Mouse (Mus musculus): Measurements from ENCODE around the gene Cpn2. TPM values are rescaled to one million over a fixed set of nuclear protein-coding genes. Genes with fewer than 3 reads are reported as not detected.

The Cpn2 gene
- polyA plus RNA-seq (2012; rRNA removed), result 0.42 and 0.52 TPM in 2 replicates

- TF ChIP-seq CTCF (conservative IDR thresholded peaks at IDR 0.05; ENCODE audit: insufficient read depth, insufficient read length, low read depth, low read length) (no peak), POLR2A (IDR thresholded peaks at IDR 0.05; ENCODE audit: low read depth, low read length) (no peak)
- H3K27ac ChIP-seq (ENCODE audit: insufficient read depth, low read depth, low read length), result no peak within 1 kb of the TSS
- H3K36me3 ChIP-seq (ENCODE audit: control insufficient read depth, insufficient read depth, low read length), result no peaks in the 10 kb centered on the region
- no peaks in the 10 kb centered on the region for H3K4me1 ChIP-seq (ENCODE audit: control insufficient read depth, insufficient read depth, low read length)
- no peak within 1 kb of the TSS for H3K4me3 ChIP-seq (ENCODE audit: insufficient read depth, low read depth, low read length)
- no peaks in the 10 kb centered on the region for H3K27me3 ChIP-seq (replicated peaks; ENCODE audit: control insufficient read depth, insufficient read depth, low read length)
- 67% methylated on average over 5 of the region's 5 CpGs for WGBS
- no peak for DNase-seq
These were observed at the start of gene Cpn2 for GRCm38 (mm10) chr16:30267359-30267758. Gene Cpn2, minus strand, starts transcription at chr16:30267499.

DNA sequence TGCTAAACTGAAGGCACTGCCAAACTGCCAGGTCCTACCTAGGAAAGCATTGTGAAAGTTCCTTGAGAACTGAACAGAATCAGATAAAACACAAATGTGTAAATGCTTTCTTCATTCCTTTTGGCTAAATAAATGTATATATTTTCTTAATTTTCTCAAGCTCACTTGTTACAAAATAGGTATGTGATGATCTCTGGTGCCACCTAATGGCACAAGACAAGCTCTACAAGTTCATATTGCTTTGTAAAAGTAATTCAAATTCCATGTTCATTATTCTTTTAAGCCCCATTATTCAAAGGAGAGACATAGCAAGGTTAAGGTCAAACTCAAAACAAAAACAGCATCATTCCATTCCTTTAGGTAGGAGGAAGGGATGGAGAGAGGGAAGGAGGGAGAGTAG lies 46.9 kb upstream of the Cpn2 start:
- Histone ChIP-seq H3K4me3 (ENCODE audit: insufficient read depth, low read depth, low read length) (no peak overlapping the region), H3K27ac (ENCODE audit: insufficient read depth, low read depth, low read length) (no peak overlapping the region), H3K4me1 (ENCODE audit: control insufficient read depth, insufficient read depth, low read length) (peaks cover 3% of the 10 kb centered on the region; the same call in 1 of the 2 replicates), H3K36me3 (ENCODE audit: control insufficient read depth, insufficient read depth, low read length) (peaks cover 5% of the 10 kb centered on the region; the same call in 1 of the 2 replicates), H3K27me3 (replicated peaks; ENCODE audit: control insufficient read depth, insufficient read depth, low read length) (no peaks in the 10 kb centered on the region)
- TF ChIP-seq POLR2A (IDR thresholded peaks at IDR 0.05; ENCODE audit: low read depth, low read length) (no peak), CTCF (conservative IDR thresholded peaks at IDR 0.05; ENCODE audit: insufficient read depth, insufficient read length, low read depth, low read length) (no peak)
- peak; percentile 13 for DNase-seq

- Histone ChIP-seq H3K27ac (ENCODE audit: insufficient read depth, low read depth, low read length) (no peak within 1 kb of the TSS), H3K4me3 (ENCODE audit: insufficient read depth, low read depth, low read length) (no peak within 1 kb of the TSS; the same call in 1 of the 2 replicates), H3K36me3 (ENCODE audit: control insufficient read depth, insufficient read depth, low read length) (peaks cover 4% of the 10 kb centered on the region; the same call in 1 of the 2 replicates), H3K4me1 (ENCODE audit: control insufficient read depth, insufficient read depth, low read length) (peaks cover 3% of the 10 kb centered on the region; the same call in 1 of the 2 replicates), H3K27me3 (replicated peaks; ENCODE audit: control insufficient read depth, insufficient read depth, low read length) (no peaks in the 10 kb centered on the region)
- TF ChIP-seq POLR2A (IDR thresholded peaks at IDR 0.05; ENCODE audit: low read depth, low read length), result no peak
- no peak for TF ChIP-seq CTCF (conservative IDR thresholded peaks at IDR 0.05; ENCODE audit: insufficient read depth, insufficient read length, low read depth, low read length)
- no peak for DNase-seq
These were observed 43.3 kb upstream of the Cpn2 start, which contains the start of gene Gp5 for GRCm38 (mm10) chr16:30310647-30311046. Gene Gp5, minus strand, starts transcription at chr16:30310779.

- 68% methylated on average over 8 of the region's 8 CpGs for WGBS
- Histone ChIP-seq H3K4me1 (ENCODE audit: control insufficient read depth, insufficient read depth, low read length) (peaks cover 3% of the 10 kb centered on the region; the same call in 1 of the 2 replicates), H3K36me3 (ENCODE audit: control insufficient read depth, insufficient read depth, low read length) (peaks cover 2% of the 10 kb centered on the region; the same call in 1 of the 2 replicates), H3K4me3 (ENCODE audit: insufficient read depth, low read depth, low read length) (no peak overlapping the region), H3K27me3 (replicated peaks; ENCODE audit: control insufficient read depth, insufficient read depth, low read length) (no peaks in the 10 kb centered on the region), H3K27ac (ENCODE audit: insufficient read depth, low read depth, low read length) (no peak overlapping the region)
- DNase-seq, result no peak
- no peak for TF ChIP-seq POLR2A (IDR thresholded peaks at IDR 0.05; ENCODE audit: low read depth, low read length)
- TF ChIP-seq CTCF (conservative IDR thresholded peaks at IDR 0.05; ENCODE audit: insufficient read depth, insufficient read length, low read depth, low read length), result no peak
These were observed 42.8 kb upstream of the Cpn2 start for GRCm38 (mm10) chr16:30310171-30310515.

GRCm38 (mm10) chr16:30309395-30310170 lies 42.3 kb upstream of the Cpn2 start:
- 18% methylated on average over 34 of the region's 34 CpGs for WGBS
- Histone ChIP-seq H3K36me3 (ENCODE audit: control insufficient read depth, insufficient read depth, low read length) (no peaks in the 10 kb centered on the region; the same call in 1 of the 2 replicates), H3K4me3 (ENCODE audit: insufficient read depth, low read depth, low read length) (no peak overlapping the region; the same call in 1 of the 2 replicates), H3K27me3 (replicated peaks; ENCODE audit: control insufficient read depth, insufficient read depth, low read length) (no peaks in the 10 kb centered on the region), H3K4me1 (ENCODE audit: control insufficient read depth, insufficient read depth, low read length) (peaks cover 3% of the 10 kb centered on the region; the same call in 1 of the 2 replicates), H3K27ac (ENCODE audit: insufficient read depth, low read depth, low read length) (no peak overlapping the region)
- DNase-seq, result peak; percentile 17
- TF ChIP-seq CTCF (conservative IDR thresholded peaks at IDR 0.05; ENCODE audit: insufficient read depth, insufficient read length, low read depth, low read length), result no peak
- TF ChIP-seq POLR2A (IDR thresholded peaks at IDR 0.05; ENCODE audit: low read depth, low read length), result no peak

DNA sequence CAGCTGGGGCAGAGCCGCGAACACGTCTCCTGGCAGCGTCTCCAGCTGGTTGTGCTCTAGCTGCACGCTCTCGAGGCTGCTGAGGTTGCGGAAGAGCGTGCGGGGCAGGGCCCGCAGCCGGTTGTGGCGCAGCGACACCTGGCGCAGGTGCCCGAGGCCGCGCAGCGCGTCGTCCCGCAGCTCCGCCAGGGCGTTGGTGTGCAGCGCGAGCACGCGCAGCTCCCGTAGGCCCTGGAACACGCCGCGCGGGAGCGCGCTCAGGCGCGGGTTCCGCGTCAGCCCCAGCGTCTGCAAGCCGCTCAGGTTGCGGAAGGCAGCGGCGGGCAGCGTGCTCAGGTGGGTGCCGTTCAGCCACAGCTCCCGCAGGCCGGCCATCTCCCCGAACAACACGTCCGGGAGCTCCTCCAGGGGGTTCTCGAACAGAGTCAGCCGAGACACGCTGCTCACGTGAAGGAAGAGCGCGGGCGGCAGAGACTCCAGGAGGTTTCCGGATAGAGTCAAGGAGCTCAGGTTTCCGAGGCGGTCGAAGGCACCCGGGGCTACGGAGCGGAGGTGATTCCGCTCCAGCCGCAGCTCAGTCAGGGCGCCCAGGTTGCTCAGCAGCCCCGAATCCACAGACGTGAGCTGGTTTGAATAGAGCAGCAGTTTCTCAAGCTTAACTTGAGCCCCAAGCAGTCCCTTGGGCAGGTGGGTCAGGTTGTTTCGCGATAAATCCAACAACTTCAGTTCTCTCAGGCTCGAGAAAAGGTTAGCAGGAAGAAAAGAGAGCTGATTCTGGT lies 41.5 kb upstream of the Cpn2 start:
- WGBS, result 1% methylated on average over 72 of the region's 72 CpGs
- TF ChIP-seq POLR2A (IDR thresholded peaks at IDR 0.05; ENCODE audit: low read depth, low read length), result no peak
- peak; percentile 21; the same call in 1 of the 2 replicates for TF ChIP-seq CTCF (conservative IDR thresholded peaks at IDR 0.05; ENCODE audit: insufficient read depth, insufficient read length, low read depth, low read length)
- Histone ChIP-seq H3K27me3 (replicated peaks; ENCODE audit: control insufficient read depth, insufficient read depth, low read length) (no peaks in the 10 kb centered on the region), H3K36me3 (ENCODE audit: control insufficient read depth, insufficient read depth, low read length) (no peaks in the 10 kb centered on the region), H3K4me3 (ENCODE audit: insufficient read depth, low read depth, low read length) (peak overlapping the region; percentile 39), H3K4me1 (ENCODE audit: control insufficient read depth, insufficient read depth, low read length) (peaks cover 3% of the 10 kb centered on the region; the same call in 1 of the 2 replicates), H3K27ac (ENCODE audit: insufficient read depth, low read depth, low read length) (no peak overlapping the region)
- DNase-seq, result peak; percentile 21

Measured in kidney, adult 2 months (tissue).